Mouse (Mus musculus): Measurements from ENCODE around the gene Gm21985.

- TF ChIP-seq CTCF (IDR thresholded peaks at IDR 0.05), result peak; percentile 52
- TF ChIP-seq EP300 (IDR thresholded peaks at IDR 0.05; ENCODE audit: insufficient read depth, low read depth, low read length), result no peak
- TF ChIP-seq POLR2A (IDR thresholded peaks at IDR 0.05; ENCODE audit: insufficient read depth, low read depth, low read length), result no peak
These were observed 3.3 kb upstream of the Gm21985 start for GRCm38 (mm10) chr2:112262779-112263295.

Data from heart, adult 2 months (tissue).